Mouse (Mus musculus) thymus, postnatal 0 days (tissue): ENCODE results near the gene Mvb12b. TPM values are rescaled to one million over a fixed set of nuclear protein-coding genes. Genes with fewer than 3 reads are reported as not detected.

Source experiments
- DNase-seq: peaks from one replicate; pipeline ENCODE4 v3.0.0-alpha.2; 2015; ENCODE audit warnings: low spot score
- polyA plus RNA-seq: library from polyadenylated mRNA; unstranded; fragments of >200 nt; fragmentation: Nextera tagmentation; extraction: Ambion mirVana; gene quantifications from 2 replicates; pipeline ENCODE4 v1.2.1, GENCODE M21; 2015

Gene Mvb12b
- polyA plus RNA-seq, 1 experiment from 2014 or later = 56.8 TPM

DNA sequence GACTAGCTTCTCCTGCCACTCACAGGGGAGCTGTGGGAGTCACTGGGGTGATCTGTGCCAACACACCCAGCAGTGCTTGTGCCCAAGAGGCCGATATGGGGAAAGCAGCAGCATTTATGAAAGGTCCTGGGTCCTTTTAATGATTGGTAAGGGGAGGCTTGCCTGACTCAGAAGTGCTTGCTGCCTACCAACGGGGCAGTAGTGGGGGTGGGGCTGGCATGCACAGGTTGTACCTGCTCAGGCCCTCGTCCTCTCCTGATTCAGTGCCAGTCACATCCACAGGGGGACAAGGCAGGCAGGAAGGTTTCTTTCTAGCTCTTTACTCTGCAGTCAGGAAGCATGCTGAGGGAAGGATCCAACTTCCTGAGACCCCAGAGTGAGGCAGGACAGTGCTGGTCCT lies 150.6 kb downstream of the Mvb12b start:
- no peak for DNase-seq

DNA sequence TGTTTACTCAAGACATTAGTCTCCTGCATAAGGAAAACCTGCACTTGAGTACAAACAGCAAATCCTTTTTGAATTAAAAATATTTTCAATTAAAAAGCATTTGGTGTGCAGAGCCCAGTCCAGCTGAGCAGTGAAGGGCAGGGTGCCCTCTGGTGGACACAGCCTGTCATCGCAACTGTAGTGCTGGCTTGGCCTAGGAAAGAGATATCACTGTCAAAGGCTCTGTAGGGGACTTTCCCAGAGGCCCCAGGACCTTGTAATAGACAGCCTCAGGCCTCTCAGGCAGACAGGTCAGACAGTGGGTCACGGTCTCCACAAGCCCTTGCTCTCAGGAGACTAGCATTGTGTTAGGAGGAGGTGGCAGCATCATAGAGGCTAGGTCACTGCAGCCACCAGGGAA lies 151.0 kb downstream of the Mvb12b start:
- peak; percentile 68 for DNase-seq

DNA sequence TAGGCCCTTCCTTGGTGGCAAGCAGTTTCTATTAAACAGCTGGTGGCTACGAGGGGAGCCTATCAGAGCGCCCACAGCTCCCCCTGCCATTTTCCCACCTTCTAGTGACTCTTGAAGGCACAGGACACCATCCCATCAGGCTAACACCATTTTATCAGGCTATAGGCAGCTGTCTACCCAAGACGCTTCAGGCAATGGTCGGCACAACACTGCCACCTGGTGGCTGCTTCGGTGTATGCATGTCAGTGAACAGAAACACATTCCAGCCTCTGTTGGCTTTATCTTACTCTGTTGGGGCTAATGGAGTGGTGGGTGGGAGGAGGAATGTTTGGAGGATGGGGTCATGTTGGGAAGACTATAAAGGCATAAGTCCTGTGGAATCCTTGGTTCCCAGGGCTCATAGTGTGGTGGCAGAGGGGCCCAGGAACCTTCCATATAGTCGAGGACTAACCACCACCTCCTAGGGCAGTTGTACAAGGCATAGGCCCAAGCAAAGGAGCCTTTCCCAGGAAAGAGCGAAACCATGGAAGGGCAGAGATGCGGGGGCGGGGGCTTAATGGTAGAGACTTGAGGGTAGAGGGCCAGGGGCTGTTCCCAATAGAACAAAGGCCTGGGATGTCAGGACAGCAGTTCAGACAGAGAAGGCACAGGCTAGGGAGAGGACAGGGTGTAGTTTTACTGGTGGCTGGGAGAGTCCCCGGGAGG lies 152.8 kb downstream of the Mvb12b start:
- peak; percentile 73 for DNase-seq

DNA sequence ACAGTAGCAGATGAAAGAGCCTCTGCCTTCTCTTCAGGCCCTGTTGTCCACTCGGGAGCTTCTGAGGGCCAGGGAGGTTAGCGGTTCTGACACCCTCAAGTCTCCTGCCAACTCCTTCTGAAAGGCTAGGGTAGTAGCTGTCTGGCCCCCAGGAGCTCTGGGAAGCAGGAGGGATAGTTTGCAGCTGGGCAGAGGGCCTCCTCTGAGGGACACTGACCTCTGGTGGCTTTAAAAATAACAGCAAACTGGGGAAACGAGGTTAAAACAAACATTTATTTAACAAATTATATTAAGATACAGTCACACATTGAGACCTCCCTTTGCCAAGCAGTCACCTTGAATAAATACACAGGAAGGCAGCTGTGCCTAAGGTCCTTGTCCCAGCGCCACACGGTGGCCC lies 158.0 kb downstream of the Mvb12b start:
- DNase-seq = no peak

DNA sequence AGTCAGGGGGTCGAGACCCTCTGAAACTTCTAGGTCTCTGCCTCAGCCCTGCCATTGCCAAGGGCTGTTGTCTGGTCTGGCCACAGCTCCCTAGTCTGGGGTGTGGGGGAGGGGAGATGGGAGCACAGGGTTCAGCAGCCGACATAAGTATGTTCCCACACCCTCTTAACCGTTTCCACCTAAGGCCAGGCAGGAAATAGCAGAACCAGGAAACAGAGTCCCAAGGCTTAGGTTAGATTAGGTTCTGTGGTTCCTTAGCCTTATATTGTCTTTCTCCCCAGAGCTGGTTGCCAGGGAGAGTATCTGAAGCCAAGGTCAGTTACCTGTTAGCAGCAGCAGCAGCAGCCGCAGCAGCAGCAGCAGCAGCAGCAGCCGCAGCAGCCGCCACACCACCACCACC lies 160.5 kb downstream of the Mvb12b start:
- DNase-seq = no peak

DNA sequence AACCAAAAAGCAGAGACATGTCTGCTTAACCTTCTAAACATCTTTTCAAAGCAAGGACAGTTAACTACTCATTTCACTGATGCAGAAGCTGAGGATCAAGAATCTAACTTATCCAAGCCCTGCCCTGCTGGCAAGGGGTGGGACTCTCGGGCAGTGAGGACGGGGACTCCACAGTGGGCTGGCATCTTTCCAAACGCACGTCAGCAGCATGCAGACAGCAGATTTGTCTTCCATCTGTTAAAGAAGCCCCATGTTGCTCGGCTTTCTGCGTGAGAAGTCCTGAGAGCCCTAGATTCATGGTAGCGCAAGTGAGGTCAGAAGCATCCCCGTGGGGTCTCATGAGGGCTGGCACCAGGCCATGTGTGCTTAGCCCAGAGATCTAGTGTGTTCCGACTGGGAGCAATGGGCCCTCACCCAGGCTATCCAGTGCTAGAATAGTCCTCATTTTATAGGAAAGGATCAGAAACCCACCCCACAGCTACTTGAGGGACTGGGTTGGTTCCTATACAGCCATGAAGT lies 167.3 kb downstream of the Mvb12b start:
- DNase-seq = no peak

DNA sequence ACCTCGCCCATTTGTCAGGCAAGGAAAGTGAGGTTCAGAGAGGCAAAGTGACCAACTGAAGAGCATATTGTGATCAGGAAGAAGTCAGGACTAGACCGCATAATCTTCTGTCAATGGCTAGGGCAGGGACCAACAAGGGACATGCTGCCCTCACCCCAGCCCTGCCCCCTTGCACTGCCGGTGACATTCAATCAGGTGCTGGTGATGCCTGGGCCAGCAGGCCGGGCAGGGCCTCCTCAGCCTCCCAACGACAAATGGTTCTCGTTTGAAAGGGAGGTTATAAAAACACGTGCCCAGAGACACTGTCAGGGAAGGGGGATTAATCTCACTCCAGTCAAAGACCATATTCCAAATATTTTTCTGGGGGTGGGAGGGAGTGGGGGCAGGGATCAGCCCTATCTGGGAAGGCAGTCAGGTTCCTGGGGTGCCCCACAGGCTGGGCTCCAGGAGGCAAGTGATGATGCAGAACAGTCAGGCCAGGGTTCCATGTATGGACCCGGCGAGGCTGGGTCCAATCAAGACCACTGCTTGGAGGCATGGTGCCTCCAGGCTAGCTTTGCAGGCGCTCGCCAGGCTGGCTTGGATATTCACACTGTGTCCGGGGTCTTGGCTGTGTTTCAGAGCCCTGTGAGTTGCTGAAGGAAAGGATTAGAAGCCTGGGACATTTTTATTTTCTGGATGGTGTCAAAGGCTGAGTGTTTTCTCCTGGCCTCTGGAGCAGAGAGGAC lies 168.2 kb downstream of the Mvb12b start:
- no peak for DNase-seq

DNA sequence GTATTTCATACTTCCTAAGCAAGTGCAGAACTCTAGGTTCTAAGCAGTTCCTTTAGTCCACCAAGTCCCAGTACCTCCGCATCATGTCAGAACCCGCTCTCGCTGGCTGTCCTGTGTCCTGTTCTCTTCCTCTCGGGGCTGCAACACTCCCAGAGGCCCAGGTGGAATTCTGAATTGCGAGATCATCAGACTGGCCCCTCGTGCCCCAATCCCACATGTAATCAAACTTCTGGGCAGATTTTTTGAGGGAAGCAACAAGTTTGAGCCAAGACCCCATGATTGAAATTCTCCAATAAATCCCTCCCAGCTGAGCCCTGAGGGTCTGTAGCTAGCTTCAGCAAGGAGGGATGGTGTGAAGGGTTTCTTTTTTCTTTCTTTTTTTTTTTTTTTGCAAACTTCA lies 169.2 kb downstream of the Mvb12b start:
- no peak for DNase-seq

DNA sequence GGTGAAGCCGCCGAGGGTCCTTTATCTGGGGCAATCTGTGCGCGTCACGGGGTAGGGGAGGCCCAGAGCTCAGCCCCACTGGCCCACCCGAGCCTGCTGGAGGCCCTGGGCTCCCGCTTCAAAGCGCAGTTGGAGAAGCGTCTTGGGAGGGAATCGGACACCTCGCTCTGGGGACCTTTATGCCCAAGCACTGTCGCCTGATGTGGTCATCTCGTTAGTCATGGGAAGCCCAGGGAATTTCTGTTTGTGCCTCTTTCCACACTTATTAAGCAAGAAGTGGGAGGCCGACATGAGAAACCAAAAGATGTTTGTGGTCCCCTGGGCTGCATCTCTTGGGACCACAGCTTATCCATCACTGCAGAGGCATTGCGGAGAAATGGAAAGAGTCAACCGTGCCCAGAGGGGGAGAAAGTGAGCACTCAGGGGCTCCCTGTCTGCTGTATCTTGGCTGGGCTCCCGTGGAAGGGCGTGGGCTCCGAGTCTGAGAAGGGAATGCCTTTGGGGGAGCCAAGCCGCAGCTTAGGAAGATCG lies 169.9 kb downstream of the Mvb12b start:
- no peak for DNase-seq

DNA sequence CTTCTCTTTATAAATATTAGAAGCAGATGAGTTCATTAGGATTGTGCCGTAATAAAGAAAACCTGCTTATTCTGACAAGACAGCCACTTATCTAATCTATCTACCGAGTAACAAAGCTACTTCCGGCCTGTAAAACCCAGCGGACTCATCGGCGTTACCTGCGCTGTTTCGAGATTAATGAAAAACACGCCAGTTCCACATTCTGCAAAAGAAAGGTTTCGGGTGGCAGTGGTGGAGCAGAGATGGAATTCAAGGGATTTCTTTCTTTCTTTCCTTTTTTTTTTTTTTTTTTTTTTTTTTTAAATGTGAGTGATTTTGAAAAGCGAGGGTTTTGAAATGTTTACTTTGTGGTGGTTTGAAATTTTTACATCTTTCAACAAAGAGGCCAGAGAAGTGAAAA lies 170.4 kb downstream of the Mvb12b start:
- DNase-seq = no peak

DNA sequence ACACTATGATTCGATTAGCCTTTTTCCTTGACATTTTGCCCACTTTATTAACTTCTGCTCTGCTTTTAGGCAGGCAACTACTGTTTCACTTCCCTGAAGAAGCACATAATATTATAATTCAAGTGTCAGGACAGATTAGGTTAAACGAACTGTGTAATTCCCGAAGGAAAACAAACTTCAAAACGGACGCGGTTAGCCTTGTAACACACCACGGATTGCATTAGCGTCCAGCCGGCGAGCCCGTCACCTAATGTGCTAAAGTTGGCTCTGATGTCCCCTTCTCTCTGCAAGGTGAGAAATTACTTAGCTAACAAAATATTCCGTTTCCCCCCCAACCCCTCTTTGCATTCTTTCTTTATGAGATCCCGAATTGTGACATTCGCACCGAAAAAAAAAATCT lies 170.9 kb downstream of the Mvb12b start:
- no peak for DNase-seq

DNA sequence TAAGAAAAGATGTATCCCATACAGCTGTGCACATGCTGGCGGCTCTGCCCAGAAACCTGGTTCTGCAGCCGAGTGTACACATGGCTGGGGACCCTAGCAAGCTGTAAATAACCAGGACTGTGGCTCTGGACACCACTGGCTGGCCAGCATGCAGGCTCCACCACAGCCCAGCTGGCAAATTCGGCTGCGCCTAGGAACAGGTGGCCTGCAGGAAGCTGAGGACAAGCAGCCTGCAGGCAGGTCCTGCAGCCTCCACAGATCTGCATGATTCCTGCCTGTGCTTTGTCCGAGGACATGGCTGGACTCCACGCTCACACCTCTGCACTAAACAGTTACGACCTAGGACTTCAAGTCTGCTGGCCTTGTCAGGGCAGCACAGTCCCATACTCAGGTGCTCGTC lies 172.8 kb downstream of the Mvb12b start:
- no peak for DNase-seq

DNA sequence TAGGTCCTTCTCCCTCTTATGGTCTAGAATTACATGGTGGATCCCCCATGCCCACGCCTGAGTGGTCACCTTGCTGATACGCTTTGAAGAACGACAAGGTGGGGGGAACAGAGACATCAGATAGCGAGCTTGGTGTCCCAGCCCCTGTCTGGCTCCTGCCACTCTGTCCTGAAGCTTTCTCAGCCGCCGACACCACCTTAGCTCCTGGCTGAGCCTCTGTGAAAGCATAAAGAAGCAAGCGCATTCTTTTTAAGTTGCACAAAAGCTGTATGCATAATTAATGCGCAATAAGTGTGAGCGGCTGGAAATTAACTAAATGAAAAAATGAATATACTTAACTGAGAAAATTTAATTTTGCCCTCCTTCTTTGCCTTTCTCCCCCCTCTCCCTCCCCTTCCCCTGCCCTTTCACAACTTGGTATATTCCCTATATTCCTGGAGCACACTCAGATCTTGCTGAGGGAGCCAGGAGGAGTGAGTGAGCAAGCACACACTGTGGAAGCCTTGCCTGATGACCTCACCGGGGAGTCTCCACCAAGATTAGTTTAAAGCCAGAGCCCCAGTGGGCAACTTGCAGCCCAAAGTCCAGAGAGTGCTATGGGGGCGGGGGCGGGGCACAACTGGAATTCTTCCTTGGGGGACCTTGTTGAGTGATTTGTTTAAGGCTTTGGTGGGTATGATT lies 174.0 kb downstream of the Mvb12b start:
- no peak for DNase-seq

DNA sequence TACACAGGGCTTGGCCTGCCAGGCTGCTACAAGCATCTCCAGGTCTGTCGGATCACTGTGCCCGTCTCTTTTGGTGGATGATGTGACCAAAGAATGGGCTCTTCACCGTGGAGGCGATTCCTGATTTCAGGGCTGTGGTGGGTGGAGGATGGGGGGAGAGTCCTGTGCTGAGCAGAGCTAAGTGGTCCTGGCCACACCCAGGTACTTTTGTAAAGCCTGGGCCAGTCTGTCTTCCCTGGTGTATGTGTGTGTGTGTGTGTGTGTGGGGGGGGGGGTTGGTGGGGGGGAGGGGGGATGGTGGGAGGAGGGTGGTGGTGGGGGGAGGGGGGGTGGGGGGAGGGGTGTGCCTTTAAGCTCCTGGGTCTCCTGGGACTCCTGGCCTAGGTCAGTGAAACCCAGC lies 174.9 kb downstream of the Mvb12b start:
- DNase-seq = no peak

DNA sequence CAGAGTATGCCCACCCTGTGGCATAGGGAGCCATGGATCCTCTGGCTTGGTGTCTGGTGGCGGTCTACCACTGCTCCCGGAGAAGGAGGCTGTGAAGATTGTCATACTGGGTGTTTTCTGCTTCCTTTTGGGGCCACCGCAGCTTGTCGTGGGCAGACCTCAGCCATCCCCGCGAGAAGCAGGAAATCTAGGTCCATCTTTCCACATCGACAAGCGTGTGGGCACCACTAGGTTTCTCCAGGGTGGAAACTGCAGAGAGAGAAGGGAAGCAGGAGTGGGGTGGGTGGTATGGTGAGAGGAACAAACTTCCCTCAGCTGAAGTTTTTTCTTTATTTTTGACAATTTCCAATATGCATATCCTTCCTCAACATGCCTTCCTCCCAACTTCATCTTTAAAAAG lies 178.9 kb downstream of the Mvb12b start:
- no peak for DNase-seq

DNA sequence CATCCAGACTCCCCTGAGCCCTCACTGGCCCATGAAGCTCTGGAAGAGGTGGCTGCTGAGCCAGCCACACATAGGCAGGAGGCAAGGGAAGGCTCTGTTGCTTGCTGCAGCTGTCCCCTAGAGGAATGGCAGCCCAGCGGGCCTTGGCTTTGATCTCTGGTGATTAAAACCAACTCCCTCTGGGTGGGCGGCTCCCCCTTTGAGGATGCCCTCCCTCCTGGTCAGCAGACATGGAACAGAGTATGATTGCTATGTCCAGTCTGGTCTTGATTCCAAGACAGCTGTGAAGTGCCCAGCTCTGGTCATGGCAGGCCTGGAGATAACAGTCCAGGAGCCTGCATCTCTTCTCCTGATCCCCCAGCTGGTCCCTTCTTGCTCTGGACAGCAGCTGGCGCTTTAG lies 179.7 kb downstream of the Mvb12b start:
- DNase-seq = no peak

DNA sequence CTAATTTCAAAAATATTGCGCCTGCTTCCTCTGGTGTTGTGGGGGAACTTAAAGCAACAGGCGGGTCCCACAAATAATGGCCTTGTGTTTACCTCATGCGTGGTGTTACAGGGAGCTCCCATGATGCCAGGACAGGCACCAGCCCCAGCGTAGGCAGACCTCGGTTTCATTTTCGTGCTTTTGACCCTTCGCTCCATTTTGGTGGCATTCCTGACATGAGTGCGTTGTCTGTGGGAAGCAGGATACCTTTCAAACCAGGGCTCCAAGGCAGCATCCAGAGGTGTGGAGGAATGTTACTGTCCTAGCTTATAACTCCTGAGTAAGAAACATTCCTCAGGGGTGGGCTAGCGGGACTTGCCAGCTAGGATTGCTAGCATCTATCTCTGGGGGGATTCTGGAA lies 181.3 kb downstream of the Mvb12b start:
- DNase-seq = no peak

DNA sequence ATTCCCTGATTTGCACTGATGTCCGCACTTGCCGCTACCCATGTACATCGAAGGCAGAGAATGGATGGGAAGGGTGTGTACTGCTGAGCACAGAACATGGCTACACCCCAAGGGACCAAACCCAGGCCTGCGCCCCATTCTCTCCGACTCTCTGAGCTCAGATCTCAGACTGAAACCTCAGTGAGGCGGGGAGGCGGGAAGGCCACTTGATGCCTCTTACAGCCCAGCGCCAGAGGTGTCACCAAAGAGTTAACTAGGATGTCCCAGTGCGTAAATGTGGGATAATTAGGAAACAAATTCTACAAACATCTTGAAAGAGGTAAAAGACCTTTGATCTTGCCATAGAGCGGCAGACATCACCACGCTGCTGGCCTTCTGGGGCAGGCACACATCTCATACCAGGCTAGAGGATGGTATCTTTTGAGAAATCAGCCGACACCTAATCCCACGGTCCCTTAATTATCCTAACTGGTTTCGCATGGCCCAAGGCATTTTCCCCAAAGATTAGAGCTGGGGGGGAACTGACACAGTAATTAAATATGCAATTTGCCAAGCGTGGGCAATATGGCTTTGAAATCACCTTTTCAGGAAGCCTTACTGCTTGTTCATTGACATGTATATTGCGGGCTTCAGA lies 181.9 kb downstream of the Mvb12b start:
- DNase-seq = no peak

DNA sequence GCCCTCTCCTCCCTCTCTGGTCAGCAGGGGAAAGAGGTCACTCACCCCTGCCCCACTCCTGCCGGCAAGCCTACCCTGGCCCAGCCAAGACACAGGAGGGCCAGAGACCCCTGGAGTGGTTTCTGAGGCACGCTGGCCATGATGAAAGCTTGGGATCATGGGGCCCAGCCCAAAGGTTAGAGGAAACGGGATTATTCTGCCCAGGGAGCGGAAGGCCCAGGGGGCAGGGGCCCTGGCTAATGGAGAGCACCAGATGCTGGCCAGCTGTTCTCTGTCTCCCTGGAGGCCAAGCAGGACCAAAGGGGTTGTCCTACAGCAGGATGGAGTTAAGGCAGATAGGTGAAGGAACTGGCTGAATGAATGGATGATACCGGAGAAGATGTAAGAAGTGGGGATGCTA lies 184.5 kb downstream of the Mvb12b start:
- no peak for DNase-seq

DNA sequence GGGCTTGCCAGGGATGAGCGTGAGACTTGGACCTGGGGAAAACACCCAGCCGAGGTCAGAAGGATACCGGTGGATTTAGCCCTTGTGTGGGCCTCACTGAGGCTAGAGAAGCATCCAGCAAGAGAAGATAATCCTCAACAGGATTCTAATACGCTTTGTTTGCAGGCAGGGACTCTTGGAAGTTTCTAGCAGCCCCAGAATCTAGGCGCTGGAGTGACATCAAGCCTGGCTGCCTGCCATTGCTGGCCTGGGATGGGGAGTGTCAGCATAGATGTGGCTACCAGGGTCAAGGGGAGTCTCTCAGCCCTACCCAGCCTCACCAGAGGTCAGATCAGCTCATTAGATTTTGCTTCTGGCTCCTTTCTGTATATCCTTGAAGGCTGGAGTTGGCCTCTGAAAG lies 185.0 kb downstream of the Mvb12b start:
- no peak for DNase-seq

DNA sequence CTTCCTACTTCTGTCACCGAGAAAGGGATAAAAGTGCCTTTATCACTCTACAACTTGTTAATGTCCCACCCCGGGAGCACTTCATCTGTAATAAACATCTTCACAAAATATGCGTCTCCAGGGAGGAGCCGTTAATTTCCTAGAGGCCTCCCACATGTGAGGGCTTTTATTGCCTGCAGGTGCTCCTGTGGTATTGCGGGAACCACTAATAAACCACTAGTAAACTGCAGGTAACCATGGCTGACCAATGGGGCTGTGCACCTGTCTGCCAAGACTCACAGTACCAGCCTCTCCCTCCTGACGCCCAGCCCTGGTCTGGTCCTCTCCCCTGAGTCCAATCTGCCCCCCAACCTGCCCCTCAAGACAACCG lies 186.3 kb downstream of the Mvb12b start:
- no peak for DNase-seq
